Mouse (Mus musculus) stomach, postnatal 0 days (tissue): Measurements from ENCODE around the gene Gsk3a.

Experiments used
- CTCF ChIP-seq: IDR thresholded peaks from 2 replicates; pipeline ENCODE4 v1.5.1; 2016; ENCODE audit warnings: antibody characterized with exemption, low read depth, mild to moderate bottlenecking, moderate library complexity
- EP300 ChIP-seq: optimal IDR thresholded peaks from 2 replicates; pipeline ENCODE3; 2016; ENCODE audit warnings: antibody characterized with exemption

GRCm38 (mm10) chr7:25251071-25251791, 13.6 kb upstream of the Gsk3a start:
- TF ChIP-seq CTCF (no peak), EP300 (no peak)
